Mouse (Mus musculus) intestine, embryonic 16.5 days (tissue): Measurements from ENCODE around the gene Mnd1. TPM values are rescaled to one million over a fixed set of nuclear protein-coding genes. Genes with fewer than 3 reads are reported as not detected.

Experiments used
- ATAC-seq: fragments of 200-750 bp; cut with Nextera tagmentation; 2 replicates; pipeline ENCODE4 v1.8.0; 2017; ENCODE audit warnings: moderate TSS enrichment, moderate library complexity
- H3K27ac ChIP-seq: fragments of 300-500 bp; sonication (generic); 2 replicates; pipeline ENCODE4 v1.5.1; 2014; ENCODE audit warnings: mild to moderate bottlenecking, low read length
- H3K27me3 ChIP-seq: fragments of 300-500 bp; sonication (generic); replicated peaks from 2 replicates; pipeline ENCODE4 v1.6.1; 2014; ENCODE audit warnings: low read length, control low read depth, mixed read lengths; ENCODE audit not compliant: control insufficient read depth, insufficient read depth
- H3K36me3 ChIP-seq: fragments of 300-500 bp; sonication (generic); 2 replicates; pipeline ENCODE4 v1.6.1; 2014; ENCODE audit warnings: low read length, control low read depth; ENCODE audit not compliant: control insufficient read depth, insufficient read depth
- H3K4me1 ChIP-seq: fragments of 300-500 bp; sonication (generic); 2 replicates; pipeline ENCODE4 v1.6.1; 2014; ENCODE audit warnings: low read length, control low read depth, mixed read lengths; ENCODE audit not compliant: control insufficient read depth, insufficient read depth
- H3K4me2 ChIP-seq: fragments of 300-500 bp; sonication (generic); 2 replicates; pipeline ENCODE4 v1.6.1; 2014; ENCODE audit warnings: low read depth, low read length, control low read depth
- H3K4me3 ChIP-seq: fragments of 300-500 bp; sonication (generic); 2 replicates; pipeline ENCODE4 v1.5.1; 2014; ENCODE audit warnings: mild to moderate bottlenecking, low read length
- H3K9ac ChIP-seq: fragments of 300-500 bp; sonication (generic); 2 replicates; pipeline ENCODE4 v1.6.1; 2014; ENCODE audit warnings: low read depth, low read length
- H3K9me3 ChIP-seq: fragments of 300-500 bp; sonication (generic); 2 replicates; pipeline ENCODE4 v1.6.1; 2016; ENCODE audit warnings: low read length, control low read depth; ENCODE audit not compliant: control insufficient read depth
- WGBS: fragments of 180-500 bp; shearing (Covaris S2); extraction: QIAGEN DNeasy Blood & Tissue Kit; methylation state at CpG from one replicate; pipeline ENCODE4 v1.1.7; 2014; 5-methylcytosine and 5-hydroxymethylcytosine counted together
- polyA plus RNA-seq: library from polyadenylated mRNA; unstranded; fragments of >200 nt; fragmentation: Nextera tagmentation; extraction: Ambion mirVana; gene quantifications from 2 replicates; pipeline ENCODE4 v1.2.1, GENCODE M21; 2015

Mnd1 gene
- 8.0 and 9.9 TPM in 2 replicates for polyA plus RNA-seq

GRCm38 (mm10) chr3:84155558-84156006 is at the start of gene Mnd1:
Mnd1 (minus strand) TSS chr3:84155786.
- Histone ChIP-seq H3K36me3 (no peaks in the 10 kb centered on the region), H3K27me3 (no peaks in the 10 kb centered on the region), H3K9ac (peak within 1 kb of the TSS; percentile 82), H3K4me1 (peaks cover 9% of the 10 kb centered on the region), H3K4me3 (peak within 1 kb of the TSS; percentile 65), H3K9me3 (no peaks in the 10 kb centered on the region), H3K27ac (peak within 1 kb of the TSS; percentile 78), H3K4me2 (peak within 1 kb of the TSS; percentile 98)
- WGBS = under 1% methylated on average over 29 of the region's 29 CpGs
- ATAC-seq = peak; percentile 99

- no peaks in the 10 kb centered on the region for H3K27me3 ChIP-seq
- H3K9ac ChIP-seq = no peak overlapping the region
- H3K4me2 ChIP-seq = no peak overlapping the region
- WGBS = 81% methylated on average over 5 of the region's 5 CpGs
- H3K36me3 ChIP-seq = 0 out of 2 replicates have a peak, but pooled peaks cover 2% of the 10 kb centered on the region
- ATAC-seq = no peak
- no peak overlapping the region for H3K4me3 ChIP-seq
- no peaks in the 10 kb centered on the region for H3K9me3 ChIP-seq
- H3K27ac ChIP-seq = no peak overlapping the region
- H3K4me1 ChIP-seq = no peaks in the 10 kb centered on the region
These were observed 49.1 kb upstream of the Mnd1 start for GRCm38 (mm10) chr3:84204640-84205039.

- no peaks in the 10 kb centered on the region for H3K27me3 ChIP-seq
- 76% methylated on average over 13 of the region's 13 CpGs for WGBS
These were observed 45.2 kb upstream of the Mnd1 start for GRCm38 (mm10) chr3:84200559-84201420.

GRCm38 (mm10) chr3:84199516-84199915 is 43.9 kb upstream of the Mnd1 start:
- Histone ChIP-seq H3K27ac (no peak overlapping the region), H3K9me3 (no peaks in the 10 kb centered on the region), H3K27me3 (no peaks in the 10 kb centered on the region), H3K4me2 (no peak overlapping the region), H3K9ac (no peak overlapping the region), H3K4me1 (no peaks in the 10 kb centered on the region), H3K4me3 (no peak overlapping the region), H3K36me3 (peaks cover 7% of the 10 kb centered on the region)
- ATAC-seq = no peak
- 94% methylated on average over 9 of the region's 9 CpGs for WGBS

More at GRCm38 (mm10) chr3:84200559-84201420, 45.2 kb upstream of the Mnd1 start:
- Histone ChIP-seq H3K27ac (no peak overlapping the region), H3K9ac (no peak overlapping the region), H3K4me3 (no peak overlapping the region), H3K9me3 (no peaks in the 10 kb centered on the region), H3K4me1 (no peaks in the 10 kb centered on the region), H3K36me3 (peaks cover 7% of the 10 kb centered on the region), H3K4me2 (no peak overlapping the region)
- ATAC-seq = no peak

- Histone ChIP-seq H3K36me3 (peaks cover 7% of the 10 kb centered on the region), H3K9ac (no peak overlapping the region), H3K27ac (no peak overlapping the region), H3K4me3 (no peak overlapping the region), H3K9me3 (no peaks in the 10 kb centered on the region), H3K4me1 (0 out of 2 replicates have a peak, but pooled peaks cover under 1% of the 10 kb centered on the region), H3K27me3 (no peaks in the 10 kb centered on the region), H3K4me2 (no peak overlapping the region)
- no peak for ATAC-seq
- 93% methylated on average over 3 of the region's 3 CpGs for WGBS
These were observed 42.6 kb upstream of the Mnd1 start for GRCm38 (mm10) chr3:84198229-84198628.

GRCm38 (mm10) chr3:84193881-84194280 is 38.3 kb upstream of the Mnd1 start:
- Histone ChIP-seq H3K9me3 (no peaks in the 10 kb centered on the region), H3K36me3 (peaks cover 10% of the 10 kb centered on the region)
- 59% methylated on average over 4 of the region's 4 CpGs for WGBS

GRCm38 (mm10) chr3:84191141-84191881 is 35.7 kb upstream of the Mnd1 start:
- peak overlapping the region; percentile 56 for H3K4me2 ChIP-seq
- peaks cover 23% of the 10 kb centered on the region for H3K4me1 ChIP-seq
- peak; percentile 82 for ATAC-seq
- peak overlapping the region; percentile 46 for H3K9ac ChIP-seq
- peak overlapping the region; percentile 40 for H3K4me3 ChIP-seq
- peak overlapping the region; percentile 42; the same call in 1 of the 2 replicates for H3K27ac ChIP-seq
- 39% methylated on average over 21 of the region's 21 CpGs for WGBS
- no peaks in the 10 kb centered on the region for H3K9me3 ChIP-seq
- peaks cover 6% of the 10 kb centered on the region; the same call in 1 of the 2 replicates for H3K36me3 ChIP-seq
- no peaks in the 10 kb centered on the region for H3K27me3 ChIP-seq

More at GRCm38 (mm10) chr3:84193881-84194280, 38.3 kb upstream of the Mnd1 start:
- no peak for ATAC-seq
- Histone ChIP-seq H3K4me3 (no peak overlapping the region), H3K4me1 (peaks cover 23% of the 10 kb centered on the region), H3K27ac (no peak overlapping the region), H3K9ac (no peak overlapping the region), H3K27me3 (no peaks in the 10 kb centered on the region), H3K4me2 (no peak overlapping the region)

GRCm38 (mm10) chr3:84190513-84191061 is 35.0 kb upstream of the Mnd1 start:
- WGBS = 12% methylated on average over 41 of the region's 41 CpGs
- H3K4me1 ChIP-seq = peaks cover 23% of the 10 kb centered on the region
- no peaks in the 10 kb centered on the region for H3K27me3 ChIP-seq
- peak; percentile 24; the same call in 1 of the 2 replicates for ATAC-seq
- H3K36me3 ChIP-seq = 0 out of 2 replicates have a peak, but pooled peaks cover 3% of the 10 kb centered on the region
- peak overlapping the region; percentile 40 for H3K4me3 ChIP-seq
- peak overlapping the region; percentile 46 for H3K9ac ChIP-seq
- H3K4me2 ChIP-seq = peak overlapping the region; percentile 56
- H3K27ac ChIP-seq = peak overlapping the region; percentile 42; the same call in 1 of the 2 replicates
- H3K9me3 ChIP-seq = no peaks in the 10 kb centered on the region
